Mouse (Mus musculus): ENCODE measurements at regions not wholly inside any gene's neighbourhood (a gene's known extent, or its start where the extent isn't known, plus 50 kb on each side); places are given as distances from the start of the nearest gene placed in this dataset.
A peak's percentile ranks its signal among the peaks of the same experiment; 100 is the strongest.

- DNase-seq (ENCODE audit: low spot score in 2 of 2), result no peak
Measured at GRCm38 (mm10) chr14:81254343-81254838, 1270.5 kb downstream of the Olfm4 start.

DNA sequence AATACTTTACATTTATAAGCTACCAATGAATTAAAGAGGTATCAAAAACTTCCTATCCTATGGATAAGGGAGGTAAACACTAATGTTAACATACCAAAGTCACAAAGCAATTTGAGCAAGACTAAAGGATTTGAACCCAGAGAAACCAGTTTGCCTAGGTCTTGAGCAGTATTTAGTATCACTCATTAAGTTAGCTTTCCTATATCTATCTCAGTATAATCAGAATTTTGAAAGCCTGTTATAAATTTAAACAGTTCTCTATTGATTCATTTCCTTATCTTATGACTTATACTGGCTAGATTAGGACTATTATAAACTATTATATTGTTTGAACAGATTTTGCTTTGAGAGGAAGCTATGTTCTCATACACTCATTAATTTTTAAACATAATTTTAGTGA lies 1271.5 kb downstream of the Olfm4 start:
- no peak for DNase-seq (ENCODE audit: low spot score in 2 of 2)

GRCm38 (mm10) chr14:81267637-81268373 lies 1283.9 kb downstream of the Olfm4 start:
- DNase-seq (ENCODE audit: low spot score in 2 of 2), result no peak

DNA sequence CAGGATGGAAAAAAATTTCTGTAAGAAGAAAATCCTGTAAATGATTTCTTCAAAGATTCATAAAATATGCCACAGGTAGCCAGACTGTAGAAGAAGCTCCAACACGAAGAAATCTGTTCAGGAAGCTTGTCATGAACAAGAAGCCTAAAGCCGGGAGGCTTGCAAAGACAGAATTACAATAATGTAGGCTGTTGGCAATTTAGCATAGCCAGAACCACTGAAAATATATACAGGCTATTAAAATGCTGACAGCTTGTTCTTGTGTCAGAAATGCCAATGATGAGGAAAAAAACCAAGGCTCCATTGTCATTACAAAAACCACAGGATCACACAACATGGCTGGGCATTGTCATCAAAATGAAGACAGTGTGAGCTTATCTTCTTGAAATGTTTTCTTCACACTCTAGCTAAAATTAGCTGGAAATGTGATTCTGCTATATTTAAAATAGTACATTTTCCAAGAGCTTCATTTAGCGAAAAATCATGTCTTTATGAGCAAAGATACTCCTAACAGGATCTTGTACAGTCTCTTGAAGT lies 1303.7 kb downstream of the Olfm4 start:
- peak in 1 of 2 experiments; percentile 27 for DNase-seq (ENCODE audit: low spot score in 2 of 2)

DNA sequence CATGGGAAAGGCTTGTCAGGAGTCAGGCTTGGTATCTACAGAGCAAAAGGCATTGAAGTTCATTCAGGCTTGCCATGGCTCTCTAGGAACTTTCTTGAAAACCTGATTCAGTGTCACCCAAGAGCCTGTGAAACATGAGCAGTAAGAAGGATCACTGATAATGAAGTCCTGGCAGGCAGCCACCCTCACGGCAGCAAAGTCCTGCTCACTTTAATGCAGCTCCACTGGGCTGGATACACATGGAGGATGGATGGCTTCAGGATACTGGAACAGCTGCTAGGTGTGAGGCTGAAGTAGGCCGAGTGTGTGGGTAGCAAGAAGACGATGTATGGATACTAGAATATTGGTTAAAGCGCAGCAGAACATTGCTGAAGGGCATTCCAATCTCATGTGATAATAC lies 1323.3 kb downstream of the Olfm4 start:
- peak; percentile 28 to 42 for DNase-seq (ENCODE audit: low spot score in 2 of 2)

DNA sequence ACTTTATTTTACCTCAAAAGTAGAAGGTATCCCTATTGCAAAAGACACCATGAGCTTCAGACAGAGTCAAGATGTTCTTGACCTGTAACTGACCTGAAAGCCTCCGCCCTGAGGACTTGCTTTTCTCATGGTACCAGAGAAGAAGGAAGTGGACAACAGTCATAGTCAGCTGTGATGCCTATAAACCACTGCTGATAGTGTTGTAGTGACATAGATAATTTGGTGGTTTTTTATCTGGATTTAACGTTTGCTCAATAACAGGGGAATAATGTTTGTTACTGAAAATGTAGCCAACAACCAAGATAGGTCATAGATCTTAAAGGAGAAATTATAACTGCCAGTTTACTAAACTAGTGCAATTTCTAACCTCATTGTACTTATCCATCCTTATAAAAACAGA lies 1357.2 kb downstream of the Olfm4 start:
- no peak for DNase-seq (ENCODE audit: low spot score in 2 of 2)

GRCm38 (mm10) chr14:81387566-81387965 lies 1403.7 kb downstream of the Olfm4 start:
- no peak for DNase-seq (ENCODE audit: low spot score in 2 of 2)
